29 mouse cellular contexts compared by ENCODE assay signal in the genomic region with DNA sequence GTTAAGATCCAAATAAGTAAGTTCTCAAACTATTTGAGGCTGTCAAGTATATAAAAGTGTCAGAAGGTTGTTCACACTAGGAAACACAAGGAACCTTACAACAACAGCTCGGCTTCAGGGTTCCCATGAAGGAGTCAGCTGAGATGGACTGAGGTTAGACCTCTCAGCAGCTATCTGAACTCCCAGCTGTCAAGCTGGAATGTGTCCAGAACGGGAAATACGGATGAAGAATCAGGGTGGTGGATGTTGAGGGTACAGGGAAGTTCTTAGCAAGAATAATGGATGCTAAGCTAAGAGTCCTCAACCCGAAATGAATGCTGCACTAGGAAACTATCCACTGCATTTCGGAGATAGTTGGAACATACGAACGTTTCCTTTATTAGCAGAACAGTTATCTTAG.
"Had no signal": no experiment of that assay in that cellular context is flagged by ENCODE, and none has a peak within 500 bp of the region (broad histone marks: within the 10 kb centered on the region; RNA-seq: fewer than 3 reads in every experiment).

No protein-coding gene starts in this region.

- DNase-seq: left cerebral cortex, postnatal 4 days; liver; liver, embryonic 13.5 days; liver, postnatal 0 days; lung, adult 18-20 months; lung, adult 2 months; lung, embryonic 14.5 days; lung, postnatal 10 days; lung, postnatal 14 days; lung, postnatal 36 days; lung, postnatal 4 days; midbrain, embryonic 14.5 days had no signal

- H3K36me3 ChIP-seq: limb, embryonic 10.5 days; limb, embryonic 12.5 days; limb, embryonic 13.5 days; limb, embryonic 15.5 days; liver, embryonic 12.5 days; liver, embryonic 13.5 days; liver, embryonic 15.5 days; lung, embryonic 15.5 days; midbrain, embryonic 10.5 days; midbrain, embryonic 12.5 days; midbrain, embryonic 13.5 days; midbrain, embryonic 15.5 days; neural tube, embryonic 12.5 days; neural tube, embryonic 13.5 days had no signal

- H3K27me3 ChIP-seq: limb, embryonic 12.5 days; limb, embryonic 13.5 days; limb, embryonic 15.5 days; liver, embryonic 12.5 days; liver, embryonic 13.5 days; liver, embryonic 15.5 days; lung, embryonic 15.5 days; megakaryocyte, embryonic 14.5 days; midbrain, embryonic 12.5 days; midbrain, embryonic 13.5 days; midbrain, embryonic 15.5 days; neural tube, embryonic 12.5 days; neural tube, embryonic 13.5 days had no signal

- H3K27ac ChIP-seq: limb, embryonic 10.5 days; limb, embryonic 12.5 days; limb, embryonic 13.5 days; limb, embryonic 15.5 days; liver, embryonic 12.5 days; liver, embryonic 13.5 days; liver, embryonic 14.5 days; liver, embryonic 15.5 days; lung, embryonic 15.5 days; macrophage; midbrain, embryonic 10.5 days; midbrain, embryonic 12.5 days; midbrain, embryonic 13.5 days; midbrain, embryonic 15.5 days; neural tube, embryonic 12.5 days; neural tube, embryonic 13.5 days had no signal

- H3K4me3 ChIP-seq: limb, embryonic 10.5 days; limb, embryonic 12.5 days; limb, embryonic 13.5 days; limb, embryonic 15.5 days; liver, embryonic 12.5 days; liver, embryonic 13.5 days; liver, embryonic 15.5 days; lung, embryonic 15.5 days; megakaryocyte, embryonic 14.5 days; midbrain, embryonic 10.5 days; midbrain, embryonic 12.5 days; midbrain, embryonic 13.5 days; midbrain, embryonic 15.5 days; myocyte; neural tube, embryonic 12.5 days; neural tube, embryonic 13.5 days had no signal

- H3K9ac ChIP-seq: limb, embryonic 12.5 days; limb, embryonic 13.5 days; limb, embryonic 15.5 days; liver, embryonic 12.5 days; liver, embryonic 13.5 days; liver, embryonic 14.5 days; liver, embryonic 15.5 days; liver, postnatal 0 days; lung, embryonic 14.5 days; lung, embryonic 15.5 days; midbrain, embryonic 12.5 days; midbrain, embryonic 13.5 days; midbrain, embryonic 15.5 days; neural tube, embryonic 12.5 days; neural tube, embryonic 13.5 days had no signal

- H3K4me1 ChIP-seq: neural tube, embryonic 12.5 days had no signal

- H3K9me3 ChIP-seq: limb, embryonic 10.5 days; limb, embryonic 12.5 days; limb, embryonic 15.5 days; liver, embryonic 13.5 days; liver, embryonic 15.5 days; lung, embryonic 15.5 days; midbrain, embryonic 10.5 days; midbrain, embryonic 12.5 days; midbrain, embryonic 13.5 days; midbrain, embryonic 15.5 days; neural tube, embryonic 12.5 days; neural tube, embryonic 13.5 days had no signal
